Mouse (Mus musculus): Measurements from ENCODE around the gene Ppard. TPM values are rescaled to one million over a fixed set of nuclear protein-coding genes. Genes with fewer than 3 reads are reported as not detected.

Ppard gene
- polyA plus RNA-seq, 1 experiment from 2014 or later, result 2.8 TPM

- DNase-seq (no peak), ATAC-seq (ENCODE audit: insufficient read depth) (no peak)
- Histone ChIP-seq H3K9me3 (ENCODE audit: low read depth, low read length) (no peaks in the 10 kb centered on the region), H3K36me3 (ENCODE audit: insufficient read depth) (0 out of 2 replicates have a peak, but pooled peaks cover 3% of the 10 kb centered on the region), H3K27me3 (ENCODE audit: insufficient read depth, low read length) (no peaks in the 10 kb centered on the region), H3K9ac (no peak overlapping the region), H3K4me3 (ENCODE audit: low read depth, low read length) (no peak overlapping the region), H3K4me1 (ENCODE audit: insufficient read depth) (peaks cover 19% of the 10 kb centered on the region), H3K4me2 (no peak overlapping the region), H3K27ac (ENCODE audit: low read depth) (peak overlapping the region; percentile 79; the same call in 1 of the 2 replicates)
- TF ChIP-seq CTCF (IDR thresholded peaks at IDR 0.05; ENCODE audit: low read depth), result no peak
- 25% methylated on average over 5 of the region's 5 CpGs for WGBS
Observed at GRCm38 (mm10) chr17:28255651-28256050, 23.2 kb downstream of the Ppard start.

DNA sequence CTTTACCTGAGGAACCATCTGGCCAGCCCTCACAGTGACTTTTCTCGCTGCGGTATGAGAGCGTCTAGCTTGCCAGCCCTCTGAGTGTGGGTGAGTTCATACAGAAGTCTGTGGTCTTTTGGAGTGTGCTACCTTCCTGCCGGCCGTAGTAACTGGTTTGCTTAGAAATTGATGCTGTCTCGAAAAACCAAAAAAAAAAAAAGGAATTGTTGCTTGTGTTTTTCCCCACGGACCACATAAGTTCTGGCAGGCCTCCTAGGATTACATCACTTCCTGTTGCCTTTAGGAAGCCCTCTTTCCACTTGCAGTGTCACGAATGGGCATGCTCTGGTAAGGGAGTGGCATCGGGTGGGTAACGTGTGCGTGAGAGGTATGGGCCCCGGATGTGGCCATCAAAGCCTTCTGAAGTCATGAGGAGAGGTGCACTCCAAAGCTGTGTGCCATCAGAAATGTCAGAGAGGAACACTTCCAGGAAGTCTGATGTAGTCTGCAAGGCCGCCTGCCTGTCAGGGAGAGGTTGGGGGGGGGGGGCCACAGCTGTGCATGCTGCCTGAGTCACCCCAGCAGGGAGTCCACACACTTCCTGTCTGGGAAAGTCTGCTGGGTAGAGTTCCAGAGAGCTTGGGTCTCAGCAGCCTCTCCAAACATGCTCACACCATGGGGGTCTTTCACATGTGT is 24.3 kb downstream of the Ppard start:
- Histone ChIP-seq H3K9me3 (ENCODE audit: low read depth, low read length) (no peaks in the 10 kb centered on the region), H3K9ac (no peak overlapping the region), H3K27ac (ENCODE audit: low read depth) (peak overlapping the region; percentile 79), H3K4me2 (peak overlapping the region; percentile 10; the same call in 1 of the 2 replicates), H3K27me3 (ENCODE audit: insufficient read depth, low read length) (no peaks in the 10 kb centered on the region), H3K4me3 (ENCODE audit: low read depth, low read length) (no peak overlapping the region), H3K4me1 (ENCODE audit: insufficient read depth) (peaks cover 19% of the 10 kb centered on the region), H3K36me3 (ENCODE audit: insufficient read depth) (0 out of 2 replicates have a peak, but pooled peaks cover 3% of the 10 kb centered on the region)
- peak; percentile 73 for ATAC-seq (ENCODE audit: insufficient read depth)
- WGBS, result 32% methylated on average over 13 of the region's 13 CpGs
- TF ChIP-seq CTCF (IDR thresholded peaks at IDR 0.05; ENCODE audit: low read depth), result no peak
- peak; percentile 79 for DNase-seq

DNA sequence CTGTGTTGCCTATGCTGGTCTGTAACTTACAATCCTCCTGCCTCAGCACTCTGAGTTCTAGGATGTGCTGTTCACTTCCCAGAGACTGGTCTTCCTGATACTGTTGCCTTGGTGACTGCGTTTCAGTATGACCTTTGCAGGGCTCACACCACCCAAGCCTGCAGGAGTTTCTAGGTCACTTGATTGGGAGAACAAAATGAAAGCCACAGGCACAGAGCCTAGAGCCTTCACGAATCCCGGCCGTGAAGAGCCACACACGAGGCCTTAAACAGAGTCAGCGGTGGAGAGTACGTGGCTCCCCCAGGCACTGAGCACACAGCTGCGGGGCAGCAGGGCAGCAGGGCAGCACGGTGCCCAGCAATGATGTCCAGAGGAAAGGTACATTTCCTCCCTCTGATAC is 25.8 kb downstream of the Ppard start:
- no peak for ATAC-seq (ENCODE audit: insufficient read depth)
- no peak for TF ChIP-seq CTCF (IDR thresholded peaks at IDR 0.05; ENCODE audit: low read depth)
- H3K9ac ChIP-seq, result no peak overlapping the region
- no peak overlapping the region for H3K4me2 ChIP-seq
- no peak for DNase-seq
- H3K4me3 ChIP-seq (ENCODE audit: low read depth, low read length), result no peak overlapping the region
- 81% methylated on average over 9 of the region's 9 CpGs for WGBS
- no peaks in the 10 kb centered on the region for H3K27me3 ChIP-seq (ENCODE audit: insufficient read depth, low read length)
- H3K36me3 ChIP-seq (ENCODE audit: insufficient read depth), result no peaks in the 10 kb centered on the region
- H3K27ac ChIP-seq (ENCODE audit: low read depth), result no peak overlapping the region
- no peaks in the 10 kb centered on the region for H3K9me3 ChIP-seq (ENCODE audit: low read depth, low read length)
- peaks cover 17% of the 10 kb centered on the region for H3K4me1 ChIP-seq (ENCODE audit: insufficient read depth)

GRCm38 (mm10) chr17:28259890-28260542 is 27.5 kb downstream of the Ppard start:
- DNase-seq, result no peak
- 77% methylated on average over 16 of the region's 16 CpGs for WGBS
- Histone ChIP-seq H3K27ac (ENCODE audit: low read depth) (no peak overlapping the region), H3K4me1 (ENCODE audit: insufficient read depth) (peaks cover 20% of the 10 kb centered on the region), H3K4me3 (ENCODE audit: low read depth, low read length) (no peak overlapping the region), H3K4me2 (no peak overlapping the region), H3K27me3 (ENCODE audit: insufficient read depth, low read length) (no peaks in the 10 kb centered on the region), H3K9ac (no peak overlapping the region), H3K9me3 (ENCODE audit: low read depth, low read length) (no peaks in the 10 kb centered on the region), H3K36me3 (ENCODE audit: insufficient read depth) (no peaks in the 10 kb centered on the region)
- peak; percentile 66 for TF ChIP-seq CTCF (IDR thresholded peaks at IDR 0.05; ENCODE audit: low read depth)
- ATAC-seq (ENCODE audit: insufficient read depth), result no peak

GRCm38 (mm10) chr17:28260543-28260909 is 28.0 kb downstream of the Ppard start:
- no peak overlapping the region for H3K27ac ChIP-seq (ENCODE audit: low read depth)
- no peak for DNase-seq
- TF ChIP-seq CTCF (IDR thresholded peaks at IDR 0.05; ENCODE audit: low read depth), result no peak
- ATAC-seq (ENCODE audit: insufficient read depth), result no peak
- no peaks in the 10 kb centered on the region for H3K27me3 ChIP-seq (ENCODE audit: insufficient read depth, low read length)
- peaks cover 20% of the 10 kb centered on the region for H3K4me1 ChIP-seq (ENCODE audit: insufficient read depth)
- H3K4me3 ChIP-seq (ENCODE audit: low read depth, low read length), result no peak overlapping the region
- WGBS, result 88% methylated on average over 9 of the region's 9 CpGs
- H3K9me3 ChIP-seq (ENCODE audit: low read depth, low read length), result no peaks in the 10 kb centered on the region
- no peak overlapping the region for H3K9ac ChIP-seq
- no peaks in the 10 kb centered on the region for H3K36me3 ChIP-seq (ENCODE audit: insufficient read depth)
- H3K4me2 ChIP-seq, result no peak overlapping the region

GRCm38 (mm10) chr17:28261795-28262194 is 29.3 kb downstream of the Ppard start:
- H3K36me3 ChIP-seq (ENCODE audit: insufficient read depth), result no peaks in the 10 kb centered on the region
- 54% methylated on average over 11 of the region's 11 CpGs for WGBS
- no peak for ATAC-seq (ENCODE audit: insufficient read depth)
- H3K9ac ChIP-seq, result no peak overlapping the region
- H3K4me2 ChIP-seq, result no peak overlapping the region
- no peaks in the 10 kb centered on the region for H3K9me3 ChIP-seq (ENCODE audit: low read depth, low read length)
- no peak for DNase-seq
- H3K27me3 ChIP-seq (ENCODE audit: insufficient read depth, low read length), result no peaks in the 10 kb centered on the region
- H3K4me1 ChIP-seq (ENCODE audit: insufficient read depth), result peaks cover 14% of the 10 kb centered on the region; the same call in 1 of the 2 replicates
- no peak for TF ChIP-seq CTCF (IDR thresholded peaks at IDR 0.05; ENCODE audit: low read depth)
- no peak overlapping the region for H3K27ac ChIP-seq (ENCODE audit: low read depth)
- H3K4me3 ChIP-seq (ENCODE audit: low read depth, low read length), result no peak overlapping the region

DNA sequence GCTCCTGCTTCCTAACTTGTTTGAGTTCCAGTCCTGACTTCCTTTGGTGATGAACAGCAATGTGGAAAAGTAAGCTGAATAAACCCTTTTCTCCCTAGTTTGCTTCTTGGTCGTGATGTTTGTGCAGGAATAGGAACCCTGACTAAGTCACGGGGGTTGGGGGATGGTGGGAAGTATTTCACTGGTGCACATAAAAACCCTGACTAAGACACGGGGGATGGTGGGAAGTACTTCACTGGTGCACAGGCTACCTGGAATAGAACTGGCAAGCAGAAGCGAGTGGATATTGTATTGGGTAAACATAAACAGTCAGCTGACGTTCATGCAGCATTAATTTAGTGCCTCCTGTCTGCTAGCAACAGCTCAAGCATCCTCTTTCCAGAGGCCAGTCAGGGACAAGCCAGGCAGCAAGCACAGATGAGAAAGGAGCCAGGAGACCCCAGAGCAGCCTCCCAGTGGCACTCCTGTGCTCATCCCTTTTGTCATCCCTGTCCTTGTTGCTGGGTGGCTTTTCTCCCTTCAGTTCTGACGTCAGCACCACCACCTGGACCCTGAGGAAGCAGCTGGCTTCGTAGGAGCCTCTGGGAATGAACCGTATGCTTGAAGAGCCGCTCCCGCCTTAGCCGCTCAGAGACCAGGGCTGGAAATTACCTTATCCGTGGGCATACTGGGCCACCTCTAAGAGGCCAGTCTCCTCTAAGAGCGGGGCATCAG is 30.8 kb downstream of the Ppard start:
- Histone ChIP-seq H3K4me3 (ENCODE audit: low read depth, low read length) (no peak overlapping the region), H3K9ac (no peak overlapping the region), H3K4me2 (no peak overlapping the region), H3K27me3 (ENCODE audit: insufficient read depth, low read length) (no peaks in the 10 kb centered on the region), H3K4me1 (ENCODE audit: insufficient read depth) (0 out of 2 replicates have a peak, but pooled peaks cover 7% of the 10 kb centered on the region), H3K36me3 (ENCODE audit: insufficient read depth) (no peaks in the 10 kb centered on the region), H3K9me3 (ENCODE audit: low read depth, low read length) (no peaks in the 10 kb centered on the region), H3K27ac (ENCODE audit: low read depth) (no peak overlapping the region)
- no peak for TF ChIP-seq CTCF (IDR thresholded peaks at IDR 0.05; ENCODE audit: low read depth)
- WGBS, result 46% methylated on average over 13 of the region's 13 CpGs
- ATAC-seq (ENCODE audit: insufficient read depth), result no peak
- no peak for DNase-seq

Measured in lung, embryonic 14.5 days (tissue).